Mouse (Mus musculus) liver, postnatal 0 days (tissue): ENCODE results near the gene Slain2. TPM values are rescaled to one million over a fixed set of nuclear protein-coding genes. Genes with fewer than 3 reads are reported as not detected.

Experiments
- ATAC-seq: fragments of 200-750 bp; cut with Nextera tagmentation; 2 replicates; pipeline ENCODE4 v1.8.0; 2017; ENCODE audit warnings: mild to moderate bottlenecking, moderate library complexity
- DNase-seq: peaks from one replicate; pipeline ENCODE4 v3.0.0-alpha.2; 2016
- H3K27ac ChIP-seq: fragments of 300-500 bp; sonication (generic); 2 replicates; pipeline ENCODE4 v1.5.1; 2014; ENCODE audit warnings: antibody characterized with exemption, moderate library complexity, mild to moderate bottlenecking, low read depth
- H3K27me3 ChIP-seq: fragments of 300-500 bp; sonication (generic); 2 replicates; pipeline ENCODE4 v1.6.1; 2014; ENCODE audit warnings: low read length, control low read depth, mixed read lengths; ENCODE audit not compliant: insufficient read depth
- H3K36me3 ChIP-seq: fragments of 300-500 bp; sonication (generic); replicated peaks from 2 replicates; pipeline ENCODE4 v1.6.1; 2014; ENCODE audit warnings: mild to moderate bottlenecking, control low read depth, low read length, moderate library complexity, mixed read lengths; ENCODE audit not compliant: insufficient read depth
- H3K4me1 ChIP-seq: fragments of 300-500 bp; sonication (generic); 2 replicates; pipeline ENCODE4 v1.6.1; 2014; ENCODE audit warnings: antibody characterized with exemption, mild to moderate bottlenecking, control low read depth; ENCODE audit not compliant: insufficient read depth
- H3K4me2 ChIP-seq: fragments of 300-500 bp; sonication (generic); 2 replicates; pipeline ENCODE4 v1.6.1; 2014; ENCODE audit warnings: low read depth, mild to moderate bottlenecking, low read length, moderate library complexity, mixed read lengths
- H3K4me3 ChIP-seq: fragments of 300-500 bp; sonication (generic); 2 replicates; pipeline ENCODE4 v1.5.1; 2014; ENCODE audit warnings: low read depth, low read length
- H3K9ac ChIP-seq: fragments of 300-500 bp; sonication (generic); replicated peaks from 2 replicates; pipeline ENCODE4 v1.6.1; 2014; ENCODE audit warnings: mild to moderate bottlenecking, moderate library complexity
- H3K9me3 ChIP-seq: fragments of 300-500 bp; sonication (generic); 2 replicates; pipeline ENCODE4 v1.6.1; 2016; ENCODE audit warnings: mild to moderate bottlenecking, control low read depth, low read length, mixed read lengths
- CTCF ChIP-seq: sonication (generic); IDR thresholded peaks from 2 replicates; pipeline ENCODE4 v1.5.1; 2016; ENCODE audit warnings: antibody characterized with exemption, low read depth
- EP300 ChIP-seq: IDR thresholded peaks from 2 replicates; pipeline ENCODE4 v1.6.1; 2016; ENCODE audit warnings: antibody characterized with exemption, low read depth, mild to moderate bottlenecking
- WGBS: fragments of 180-500 bp; shearing (Covaris S2); extraction: QIAGEN DNeasy Blood & Tissue Kit; methylation state at CpG from one replicate; pipeline ENCODE4 v1.1.7; 2014; ENCODE audit not compliant: insufficient replicate concordance; 5-methylcytosine and 5-hydroxymethylcytosine counted together
- polyA plus RNA-seq: library from polyadenylated mRNA; unstranded; fragments of >200 nt; fragmentation: Nextera tagmentation; extraction: Ambion mirVana; gene quantifications from 2 replicates; pipeline ENCODE4 v1.2.1, GENCODE M21; 2015

Gene Slain2
- 4.2 and 5.5 TPM in 2 replicates for polyA plus RNA-seq

- H3K4me1 ChIP-seq, result peaks cover 33% of the 10 kb centered on the region
- under 1% methylated on average over 76 of the region's 83 CpGs for WGBS
- H3K9me3 ChIP-seq, result no peaks in the 10 kb centered on the region
- H3K4me3 ChIP-seq, result peak within 1 kb of the TSS; percentile 79
- ATAC-seq (peak; percentile 93), DNase-seq (peak; percentile 100)
- no peaks in the 10 kb centered on the region for H3K36me3 ChIP-seq
- H3K27me3 ChIP-seq, result no peaks in the 10 kb centered on the region
- TF ChIP-seq EP300 (peak; percentile 13; the same call in 1 of the 2 replicates), CTCF (peak; percentile 90)
- H3K9ac ChIP-seq, result peak within 1 kb of the TSS; percentile 92
- peak within 1 kb of the TSS; percentile 96 for H3K27ac ChIP-seq
- peak within 1 kb of the TSS; percentile 96 for H3K4me2 ChIP-seq
These were observed at the start of gene Slain2 for GRCm38 (mm10) chr5:72913648-72914557. Gene Slain2 (plus strand): TSS chr5:72914304.

- 58% methylated on average over 3 of the region's 3 CpGs for WGBS
- Histone ChIP-seq H3K4me1 (peaks cover 31% of the 10 kb centered on the region), H3K36me3 (no peaks in the 10 kb centered on the region), H3K27me3 (no peaks in the 10 kb centered on the region), H3K27ac (no peak overlapping the region), H3K9me3 (no peaks in the 10 kb centered on the region), H3K4me3 (no peak overlapping the region), H3K4me2 (no peak overlapping the region), H3K9ac (no peak overlapping the region)
- DNase-seq (no peak), ATAC-seq (no peak)
- TF ChIP-seq CTCF, result no peak
- no peak for TF ChIP-seq EP300
These were observed 49.4 kb upstream of the Slain2 start for GRCm38 (mm10) chr5:72864654-72865178.

- peaks cover 29% of the 10 kb centered on the region for H3K4me1 ChIP-seq
- H3K36me3 ChIP-seq, result no peaks in the 10 kb centered on the region
- TF ChIP-seq EP300 (no peak), CTCF (no peak)
- no peak overlapping the region for H3K9ac ChIP-seq
- DNase-seq (no peak), ATAC-seq (no peak)
- 0 out of 2 replicates have a peak overlapping the region, but pooled peaks have one; percentile 2 for H3K4me3 ChIP-seq
- no peaks in the 10 kb centered on the region for H3K9me3 ChIP-seq
- H3K4me2 ChIP-seq, result peak overlapping the region; percentile 89
- WGBS, result 52% methylated on average over 6 of the region's 6 CpGs
- peak overlapping the region; percentile 83 for H3K27ac ChIP-seq
- H3K27me3 ChIP-seq, result no peaks in the 10 kb centered on the region
These were observed 47.7 kb upstream of the Slain2 start for GRCm38 (mm10) chr5:72866260-72866905.

- Histone ChIP-seq H3K9ac (peak overlapping the region; percentile 77; the same call in 1 of the 2 replicates), H3K27ac (peak overlapping the region; percentile 83), H3K27me3 (no peaks in the 10 kb centered on the region)
These were observed 47.0 kb upstream of the Slain2 start for GRCm38 (mm10) chr5:72867036-72867672.

GRCm38 (mm10) chr5:72868091-72868875 is 45.8 kb upstream of the Slain2 start, which contains the start of gene Tec:
Gene Tec (minus strand): TSS chr5:72868483.
- Histone ChIP-seq H3K4me3 (peak within 1 kb of the TSS; percentile 73), H3K9ac (peak within 1 kb of the TSS; percentile 77), H3K4me1 (peaks cover 28% of the 10 kb centered on the region), H3K27ac (peak within 1 kb of the TSS; percentile 83), H3K4me2 (peak within 1 kb of the TSS; percentile 89), H3K9me3 (no peaks in the 10 kb centered on the region), H3K27me3 (no peaks in the 10 kb centered on the region), H3K36me3 (no peaks in the 10 kb centered on the region)
- ATAC-seq (peak; percentile 92), DNase-seq (peak; percentile 94)
- under 1% methylated on average over 60 of the region's 60 CpGs for WGBS
- TF ChIP-seq CTCF (0 out of 2 replicates have a peak, but pooled peaks have one; percentile 10), EP300 (no peak)

More at GRCm38 (mm10) chr5:72867036-72867672, 47.0 kb upstream of the Slain2 start:
- TF ChIP-seq EP300 (no peak), CTCF (no peak)
- H3K4me2 ChIP-seq, result peak overlapping the region; percentile 89
- peaks cover 28% of the 10 kb centered on the region for H3K4me1 ChIP-seq
- DNase-seq, result no peak
- WGBS, result 18% methylated on average over 16 of the region's 16 CpGs
- no peaks in the 10 kb centered on the region for H3K9me3 ChIP-seq
- peak overlapping the region; percentile 73 for H3K4me3 ChIP-seq
- no peaks in the 10 kb centered on the region for H3K36me3 ChIP-seq
- 0 out of 2 replicates have a peak, but pooled peaks have one; percentile 28 for ATAC-seq
